Mouse (Mus musculus) lung, embryonic 14.5 days (tissue): ENCODE data around the gene Wnt1. TPM values are rescaled to one million over a fixed set of nuclear protein-coding genes. Genes with fewer than 3 reads are reported as not detected.

Experiments
- ATAC-seq: fragments of 200-750 bp; cut with Nextera tagmentation; 2 replicates; pipeline ENCODE4 v1.8.0; 2017; ENCODE audit warnings: mild to moderate bottlenecking, moderate TSS enrichment, moderate library complexity; ENCODE audit not compliant: insufficient read depth
- DNase-seq: peaks from one replicate; pipeline ENCODE4 v3.0.0-alpha.2; 2015
- H3K27ac ChIP-seq: fragments of 300-500 bp; sonication (generic); 2 replicates; pipeline ENCODE4 v1.5.1; 2014; ENCODE audit warnings: low read depth, mild to moderate bottlenecking, moderate library complexity
- H3K27me3 ChIP-seq: fragments of 300-500 bp; sonication (generic); 2 replicates; pipeline ENCODE4 v1.6.1; 2014; ENCODE audit warnings: low read length, control low read depth; ENCODE audit not compliant: insufficient read depth
- H3K36me3 ChIP-seq: fragments of 300-500 bp; sonication (generic); 2 replicates; pipeline ENCODE4 v1.6.1; 2014; ENCODE audit warnings: control low read depth; ENCODE audit not compliant: insufficient read depth
- H3K4me1 ChIP-seq: fragments of 300-500 bp; sonication (generic); 2 replicates; pipeline ENCODE4 v1.6.1; 2014; ENCODE audit warnings: antibody characterized with exemption, control low read depth; ENCODE audit not compliant: insufficient read depth
- H3K4me2 ChIP-seq: fragments of 300-500 bp; sonication (generic); 2 replicates; pipeline ENCODE4 v1.6.1; 2014; ENCODE audit warnings: mild to moderate bottlenecking
- H3K4me3 ChIP-seq: fragments of 300-500 bp; sonication (generic); 2 replicates; pipeline ENCODE4 v1.5.1; 2014; ENCODE audit warnings: low read depth, low read length
- H3K9ac ChIP-seq: fragments of 300-500 bp; sonication (generic); 2 replicates; pipeline ENCODE4 v1.6.1; 2014
- H3K9me3 ChIP-seq: fragments of 300-500 bp; sonication (generic); 2 replicates; pipeline ENCODE4 v1.6.1; 2016; ENCODE audit warnings: low read depth, low read length, control low read depth
- CTCF ChIP-seq: IDR thresholded peaks from 2 replicates; pipeline ENCODE4 v1.5.1; 2016; ENCODE audit warnings: antibody characterized with exemption, low read depth
- WGBS: fragments of 180-500 bp; shearing (Covaris S2); extraction: QIAGEN DNeasy Blood & Tissue Kit; methylation state at CpG from one replicate; pipeline ENCODE4 v1.1.7; 2014; 5-methylcytosine and 5-hydroxymethylcytosine counted together
- polyA plus RNA-seq: library from polyadenylated mRNA; unstranded; fragments of >200 nt; fragmentation: Nextera tagmentation; extraction: Ambion mirVana; gene quantifications from 2 replicates; pipeline ENCODE4 v1.2.1, GENCODE M21; 2014

The Wnt1 gene
- polyA plus RNA-seq, 1 experiment from 2014 or later: not detected

DNA sequence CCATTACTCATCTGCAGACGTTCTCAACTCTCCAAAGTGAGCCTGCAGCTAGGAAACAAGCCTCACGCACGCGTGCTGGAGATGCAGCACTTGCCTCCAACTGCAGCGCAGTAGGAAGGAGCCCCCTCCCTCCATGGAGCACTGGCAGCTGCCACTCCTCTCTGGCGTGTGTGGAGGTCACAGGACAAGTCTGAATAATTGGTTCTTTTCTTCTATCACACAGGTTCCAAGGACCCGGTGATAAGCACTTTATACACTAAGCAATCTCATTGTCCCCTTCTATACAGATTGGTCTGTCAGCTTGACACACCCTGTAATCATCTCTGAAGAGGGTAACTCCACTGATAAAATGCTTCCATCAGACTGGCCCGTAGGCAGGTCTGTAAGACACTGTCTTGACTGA is 36.6 kb upstream of the Wnt1 start:
- Histone ChIP-seq H3K4me1 (no peaks in the 10 kb centered on the region), H3K4me3 (no peak overlapping the region), H3K9me3 (no peaks in the 10 kb centered on the region), H3K9ac (no peak overlapping the region), H3K36me3 (peaks cover 5% of the 10 kb centered on the region; the same call in 1 of the 2 replicates), H3K4me2 (no peak overlapping the region), H3K27ac (no peak overlapping the region), H3K27me3 (no peaks in the 10 kb centered on the region)
- WGBS: 65% methylated on average over 8 of the region's 8 CpGs
- no peak for TF ChIP-seq CTCF
- no peak for DNase-seq
- ATAC-seq: no peak

DNA sequence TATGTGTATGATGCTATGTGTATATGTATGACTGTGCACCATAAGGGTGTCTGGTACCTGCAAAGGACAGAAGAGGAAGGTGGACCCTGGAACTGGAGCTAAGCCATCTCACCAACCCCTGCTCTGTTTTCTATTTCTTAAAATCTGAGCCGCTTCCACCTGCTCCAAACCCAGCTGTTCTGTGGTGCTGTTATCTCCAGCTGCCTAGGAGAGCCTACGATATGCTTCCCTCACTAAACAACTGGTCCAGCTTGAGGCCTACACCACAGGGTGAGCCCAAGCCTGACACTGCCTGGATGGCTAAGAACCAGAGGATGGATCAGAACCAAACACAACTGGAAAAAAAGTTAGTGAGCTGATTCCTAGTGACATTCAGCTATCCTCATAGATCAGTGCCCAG is 35.5 kb upstream of the Wnt1 start:
- no peak overlapping the region for H3K27ac ChIP-seq
- H3K4me2 ChIP-seq: no peak overlapping the region
- H3K4me3 ChIP-seq: no peak overlapping the region
- WGBS: 76% methylated on average over 2 of the region's 2 CpGs
- H3K9me3 ChIP-seq: no peaks in the 10 kb centered on the region
- H3K4me1 ChIP-seq: no peaks in the 10 kb centered on the region
- no peak for TF ChIP-seq CTCF
- ATAC-seq (no peak), DNase-seq (no peak)
- no peak overlapping the region for H3K9ac ChIP-seq
- H3K27me3 ChIP-seq: no peaks in the 10 kb centered on the region
- H3K36me3 ChIP-seq: peaks cover 6% of the 10 kb centered on the region; the same call in 1 of the 2 replicates

DNA sequence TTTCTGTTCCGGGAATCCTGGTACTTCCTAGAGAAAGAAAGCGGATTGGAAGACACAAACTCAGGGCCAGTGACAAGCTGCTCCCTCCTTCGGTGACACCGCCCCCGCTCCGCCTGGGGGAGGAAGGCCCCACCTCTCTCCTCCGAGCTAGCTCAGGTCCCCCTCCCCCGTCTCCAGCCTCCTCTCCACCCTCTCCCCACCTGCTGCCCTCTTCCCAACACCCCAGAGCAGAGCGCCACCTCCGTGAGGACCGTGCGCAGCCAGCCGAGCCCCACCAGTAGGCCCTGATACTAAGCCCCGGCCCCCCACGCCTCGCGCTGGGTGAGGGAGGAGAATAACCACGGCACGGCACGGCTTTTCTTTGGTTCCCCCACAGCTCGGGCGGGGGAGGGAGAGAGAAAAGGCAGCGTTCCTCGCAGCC is 27.4 kb upstream of the Wnt1 start:
- Histone ChIP-seq H3K36me3 (peaks cover 20% of the 10 kb centered on the region; the same call in 1 of the 2 replicates), H3K4me1 (no peaks in the 10 kb centered on the region; the same call in 1 of the 2 replicates), H3K9me3 (no peaks in the 10 kb centered on the region), H3K4me2 (peak overlapping the region; percentile 91), H3K4me3 (peak overlapping the region; percentile 99), H3K27me3 (no peaks in the 10 kb centered on the region), H3K9ac (peak overlapping the region; percentile 83), H3K27ac (peak overlapping the region; percentile 80; the same call in 1 of the 2 replicates)
- peak; percentile 38 for TF ChIP-seq CTCF
- under 1% methylated on average over 21 of the region's 24 CpGs for WGBS
- ATAC-seq: peak; percentile 82
- DNase-seq: peak; percentile 80

DNA sequence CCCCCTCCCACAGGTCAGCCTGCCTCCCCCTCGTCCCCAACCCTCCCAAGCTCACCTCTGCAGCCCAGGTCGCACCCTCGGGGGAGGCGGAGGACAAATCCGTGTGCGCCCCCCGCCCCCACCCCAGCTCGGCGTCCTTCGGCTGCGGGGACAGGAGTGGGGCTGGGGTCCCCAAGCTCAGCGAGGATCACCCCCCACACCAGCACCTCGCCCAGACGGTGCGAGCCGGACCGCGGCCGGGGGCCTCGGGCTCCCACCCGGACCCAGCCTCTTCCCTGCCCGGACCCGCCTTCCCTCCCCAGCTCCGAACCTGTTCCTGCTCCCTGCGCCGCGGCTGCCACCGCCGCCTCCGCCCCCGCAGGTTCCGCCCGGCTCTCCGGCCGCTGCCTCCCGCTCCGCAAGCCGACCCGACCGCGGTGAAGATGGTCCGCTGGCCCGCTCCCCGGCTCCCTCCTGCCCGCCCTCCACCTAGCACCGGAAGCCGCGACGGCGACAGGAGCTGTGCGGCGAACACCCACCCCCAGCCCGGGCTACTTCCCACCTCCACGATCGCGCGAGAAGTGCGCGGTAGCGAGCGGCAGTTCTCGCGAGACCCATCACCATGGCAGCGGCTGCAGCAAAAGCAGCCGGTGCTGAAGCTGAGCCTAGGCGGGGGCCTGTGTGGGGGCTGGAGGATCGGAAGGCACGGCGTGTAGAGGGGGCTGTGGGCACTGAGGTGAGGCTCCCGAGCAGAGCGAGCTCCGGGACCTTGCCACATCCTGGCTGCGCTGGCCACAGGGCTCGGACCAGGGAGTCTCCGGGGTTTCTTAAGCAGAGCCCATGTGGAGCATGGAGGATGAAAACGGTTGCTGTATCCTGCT is 26.8 kb upstream of the Wnt1 start, which contains the start of gene Arf3:
Arf3 (minus strand) TSS at position 545 of the 860 bp plus-strand sequence.
- H3K27me3 ChIP-seq: no peaks in the 10 kb centered on the region
- peaks cover 18% of the 10 kb centered on the region; the same call in 1 of the 2 replicates for H3K36me3 ChIP-seq
- peak; percentile 96 for ATAC-seq
- H3K9ac ChIP-seq: peak within 1 kb of the TSS; percentile 83
- WGBS: under 1% methylated on average over 71 of the region's 76 CpGs
- H3K4me1 ChIP-seq: no peaks in the 10 kb centered on the region; the same call in 1 of the 2 replicates
- peak; percentile 97 for DNase-seq
- no peaks in the 10 kb centered on the region for H3K9me3 ChIP-seq
- H3K4me2 ChIP-seq: peak within 1 kb of the TSS; percentile 91
- no peak; the same call in 1 of the 2 replicates for TF ChIP-seq CTCF
- H3K27ac ChIP-seq: peak within 1 kb of the TSS; percentile 80; the same call in 1 of the 2 replicates
- H3K4me3 ChIP-seq: peak within 1 kb of the TSS; percentile 99

DNA sequence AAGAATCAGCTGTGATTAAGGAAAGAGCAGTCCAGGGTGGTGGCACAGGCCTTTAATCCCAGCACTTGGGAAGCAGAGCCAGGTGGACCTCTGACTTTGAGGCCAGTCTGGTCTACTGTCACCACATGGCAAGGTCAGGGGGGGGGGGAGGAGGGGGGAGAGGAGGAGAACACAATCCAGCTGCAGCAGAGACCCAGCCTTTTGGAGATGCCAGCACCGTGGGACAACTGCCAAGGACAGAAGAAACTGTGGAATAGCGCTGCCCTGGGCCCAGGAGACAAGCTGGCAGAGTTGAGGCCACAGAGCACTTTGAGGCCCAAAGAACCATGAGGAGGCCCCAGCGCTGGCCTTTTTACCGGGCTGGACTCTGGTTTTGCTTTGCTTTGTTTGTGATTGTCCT is 23.7 kb upstream of the Wnt1 start:
- DNase-seq (no peak), ATAC-seq (no peak)
- Histone ChIP-seq H3K9me3 (no peaks in the 10 kb centered on the region), H3K36me3 (no peaks in the 10 kb centered on the region), H3K4me1 (no peaks in the 10 kb centered on the region; the same call in 1 of the 2 replicates), H3K9ac (no peak overlapping the region), H3K4me3 (no peak overlapping the region), H3K4me2 (no peak overlapping the region), H3K27ac (no peak overlapping the region), H3K27me3 (no peaks in the 10 kb centered on the region; the same call in 1 of the 2 replicates)
- 60% methylated on average over 4 of the region's 4 CpGs for WGBS
- TF ChIP-seq CTCF: no peak

DNA sequence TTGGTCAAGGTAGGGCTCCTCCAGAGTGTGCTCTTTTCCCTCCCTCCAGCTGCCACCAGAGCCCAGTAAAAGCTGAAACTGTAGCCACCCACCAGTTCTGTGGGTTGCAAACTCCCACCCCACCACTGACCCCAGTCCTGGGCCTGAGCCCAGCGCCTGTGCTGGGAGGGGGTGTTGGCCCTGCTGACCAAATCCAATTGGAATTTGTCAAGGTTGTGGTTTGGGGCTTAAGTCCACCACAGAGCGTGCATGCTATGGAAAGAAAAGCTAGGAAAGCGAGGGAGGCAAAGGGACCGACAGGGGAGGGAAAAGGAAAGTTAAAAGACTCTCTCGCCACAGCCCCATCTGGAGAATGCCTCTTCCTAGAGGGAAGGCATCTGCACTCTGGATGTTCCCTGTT is 21.4 kb upstream of the Wnt1 start:
- ATAC-seq: no peak

DNA sequence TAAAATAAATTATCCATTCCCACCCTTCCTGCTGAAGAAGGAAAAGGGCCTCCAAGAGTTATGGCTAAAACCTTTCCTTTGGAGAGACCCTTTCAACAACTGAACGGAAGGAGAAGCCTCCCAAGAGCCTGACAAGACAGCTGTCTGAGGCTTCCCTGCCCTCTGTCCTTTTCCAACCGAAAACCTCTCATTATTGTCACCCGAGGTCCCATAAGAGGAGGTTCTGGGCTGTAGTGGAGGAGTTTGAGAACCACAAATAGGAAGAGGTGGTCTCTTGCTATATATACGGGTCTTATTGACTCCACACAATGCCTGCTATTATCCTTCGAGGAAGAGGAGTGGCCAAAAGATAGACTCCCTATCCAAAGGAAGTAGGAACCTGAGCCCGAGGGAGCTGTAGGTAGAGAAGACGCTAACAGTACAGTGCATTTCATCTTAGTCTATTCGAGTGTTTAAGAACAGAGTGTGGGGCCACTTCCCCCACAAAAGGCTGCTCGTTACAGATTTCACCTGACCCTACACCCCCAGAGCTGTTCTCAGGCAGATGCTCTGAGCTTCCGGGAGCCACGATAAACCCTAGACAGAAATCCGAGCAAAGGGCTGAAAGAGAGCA is 17.7 kb upstream of the Wnt1 start:
- Histone ChIP-seq H3K4me3 (peak overlapping the region; percentile 30), H3K9me3 (no peaks in the 10 kb centered on the region), H3K27me3 (peaks cover 59% of the 10 kb centered on the region), H3K27ac (no peak overlapping the region), H3K4me2 (peak overlapping the region; percentile 64), H3K36me3 (no peaks in the 10 kb centered on the region), H3K9ac (no peak overlapping the region), H3K4me1 (peaks cover 3% of the 10 kb centered on the region; the same call in 1 of the 2 replicates)
- DNase-seq (no peak), ATAC-seq (no peak)
- WGBS: 6% methylated on average over 12 of the region's 12 CpGs
- no peak for TF ChIP-seq CTCF

More for the DNA sequence above, 21.4 kb upstream of the Wnt1 start:
- Histone ChIP-seq H3K27me3 (peaks cover 23% of the 10 kb centered on the region), H3K36me3 (no peaks in the 10 kb centered on the region), H3K4me2 (no peak overlapping the region), H3K27ac (no peak overlapping the region), H3K4me1 (peaks cover 3% of the 10 kb centered on the region; the same call in 1 of the 2 replicates), H3K9me3 (no peaks in the 10 kb centered on the region), H3K9ac (no peak overlapping the region), H3K4me3 (no peak overlapping the region)
- 30% methylated on average over 5 of the region's 5 CpGs for WGBS
- DNase-seq: no peak
- no peak for TF ChIP-seq CTCF
